Mouse (Mus musculus): ENCODE results near the gene Ccdc24. TPM values are rescaled to one million over a fixed set of nuclear protein-coding genes. Genes with fewer than 3 reads are reported as not detected.
A peak's percentile ranks its signal among the peaks of the same experiment; 100 is the strongest.

Ccdc24 gene
- polyA plus RNA-seq, 1 experiment, result 0.81 TPM

- TF ChIP-seq POLR2A (IDR thresholded peaks at IDR 0.05; ENCODE audit: control insufficient read depth, extremely low read depth, insufficient read depth, low read length, poor library complexity), result no peak
- TF ChIP-seq CTCF (IDR thresholded peaks at IDR 0.05; ENCODE audit: borderline replicate concordance, control insufficient read depth, extremely low read depth, insufficient read depth, low read length, poor library complexity), result no peak
- H3K4me1 ChIP-seq (replicated peaks; ENCODE audit: control insufficient read depth, insufficient read depth, low read length), result peaks cover 15% of the 10 kb centered on the region
- H3K4me3 ChIP-seq (ENCODE audit: control insufficient read depth, insufficient read depth, low read length), result peak overlapping the region; percentile 73
- H3K27me3 ChIP-seq (ENCODE audit: control insufficient read depth, insufficient read depth, low read length), result no peaks in the 10 kb centered on the region
- DNase-seq, result peak; percentile 29
- no peaks in the 10 kb centered on the region for H3K36me3 ChIP-seq (ENCODE audit: control insufficient read depth, insufficient read depth, low read length)
- WGBS, result under 1% methylated on average over 19 of the region's 19 CpGs
- 0 out of 2 replicates have a peak overlapping the region, but pooled peaks have one; percentile 2 for H3K27ac ChIP-seq (ENCODE audit: control insufficient read depth, insufficient read depth, low read length)
Observed at GRCm38 (mm10) chr4:117915489-117916105, 43.2 kb upstream of the Ccdc24 start.

GRCm38 (mm10) chr4:117914591-117915442 is 42.5 kb upstream of the Ccdc24 start, which contains the start of gene Ipo13:
Ipo13 (minus strand) TSS chr4:117914999.
- Histone ChIP-seq H3K4me3 (ENCODE audit: control insufficient read depth, insufficient read depth, low read length) (peak within 1 kb of the TSS; percentile 73), H3K4me1 (replicated peaks; ENCODE audit: control insufficient read depth, insufficient read depth, low read length) (peaks cover 15% of the 10 kb centered on the region), H3K27me3 (ENCODE audit: control insufficient read depth, insufficient read depth, low read length) (no peaks in the 10 kb centered on the region), H3K27ac (ENCODE audit: control insufficient read depth, insufficient read depth, low read length) (0 out of 2 replicates have a peak within 1 kb of the TSS, but pooled peaks have one; percentile 2), H3K36me3 (ENCODE audit: control insufficient read depth, insufficient read depth, low read length) (no peaks in the 10 kb centered on the region)
- DNase-seq, result peak; percentile 97
- whole genome bisulfite sequencing, result under 1% methylated on average over 61 of the region's 61 CpGs
- TF ChIP-seq POLR2A (IDR thresholded peaks at IDR 0.05; ENCODE audit: control insufficient read depth, extremely low read depth, insufficient read depth, low read length, poor library complexity) (peak; percentile 54), CTCF (IDR thresholded peaks at IDR 0.05; ENCODE audit: borderline replicate concordance, control insufficient read depth, extremely low read depth, insufficient read depth, low read length, poor library complexity) (no peak)

- no peak for TF ChIP-seq CTCF (IDR thresholded peaks at IDR 0.05; ENCODE audit: borderline replicate concordance, control insufficient read depth, extremely low read depth, insufficient read depth, low read length, poor library complexity)
- no peaks in the 10 kb centered on the region for H3K27me3 ChIP-seq (ENCODE audit: control insufficient read depth, insufficient read depth, low read length)
- H3K36me3 ChIP-seq (ENCODE audit: control insufficient read depth, insufficient read depth, low read length), result no peaks in the 10 kb centered on the region
- no peak for DNase-seq
- WGBS, result 26% methylated on average over 8 of the region's 8 CpGs
- peaks cover 15% of the 10 kb centered on the region for H3K4me1 ChIP-seq (replicated peaks; ENCODE audit: control insufficient read depth, insufficient read depth, low read length)
- H3K4me3 ChIP-seq (ENCODE audit: control insufficient read depth, insufficient read depth, low read length), result peak overlapping the region; percentile 73
- H3K27ac ChIP-seq (ENCODE audit: control insufficient read depth, insufficient read depth, low read length), result no peak overlapping the region
Observed at GRCm38 (mm10) chr4:117914031-117914430, 41.7 kb upstream of the Ccdc24 start.

GRCm38 (mm10) chr4:117913421-117913820 is 41.1 kb upstream of the Ccdc24 start:
- H3K4me3 ChIP-seq (ENCODE audit: control insufficient read depth, insufficient read depth, low read length), result no peak overlapping the region
- WGBS, result 89% methylated on average over 3 of the region's 3 CpGs
- peaks cover 15% of the 10 kb centered on the region for H3K4me1 ChIP-seq (replicated peaks; ENCODE audit: control insufficient read depth, insufficient read depth, low read length)
- no peaks in the 10 kb centered on the region for H3K27me3 ChIP-seq (ENCODE audit: control insufficient read depth, insufficient read depth, low read length)
- no peak overlapping the region for H3K27ac ChIP-seq (ENCODE audit: control insufficient read depth, insufficient read depth, low read length)
- H3K36me3 ChIP-seq (ENCODE audit: control insufficient read depth, insufficient read depth, low read length), result no peaks in the 10 kb centered on the region
- no peak for DNase-seq
- TF ChIP-seq CTCF (IDR thresholded peaks at IDR 0.05; ENCODE audit: borderline replicate concordance, control insufficient read depth, extremely low read depth, insufficient read depth, low read length, poor library complexity), result no peak
- no peak for TF ChIP-seq POLR2A (IDR thresholded peaks at IDR 0.05; ENCODE audit: control insufficient read depth, extremely low read depth, insufficient read depth, low read length, poor library complexity)

- H3K27me3 ChIP-seq (ENCODE audit: control insufficient read depth, insufficient read depth, low read length), result no peaks in the 10 kb centered on the region
- H3K36me3 ChIP-seq (ENCODE audit: control insufficient read depth, insufficient read depth, low read length), result no peaks in the 10 kb centered on the region
- no peak overlapping the region for H3K4me3 ChIP-seq (ENCODE audit: control insufficient read depth, insufficient read depth, low read length)
- DNase-seq, result no peak
- peaks cover 15% of the 10 kb centered on the region for H3K4me1 ChIP-seq (replicated peaks; ENCODE audit: control insufficient read depth, insufficient read depth, low read length)
- TF ChIP-seq CTCF (IDR thresholded peaks at IDR 0.05; ENCODE audit: borderline replicate concordance, control insufficient read depth, extremely low read depth, insufficient read depth, low read length, poor library complexity) (no peak), POLR2A (IDR thresholded peaks at IDR 0.05; ENCODE audit: control insufficient read depth, extremely low read depth, insufficient read depth, low read length, poor library complexity) (no peak)
- 90% methylated on average over 7 of the region's 7 CpGs for WGBS
- no peak overlapping the region for H3K27ac ChIP-seq (ENCODE audit: control insufficient read depth, insufficient read depth, low read length)
Observed at GRCm38 (mm10) chr4:117912685-117913273, 40.4 kb upstream of the Ccdc24 start.

GRCm38 (mm10) chr4:117912131-117912561 is 39.8 kb upstream of the Ccdc24 start:
- peaks cover 15% of the 10 kb centered on the region for H3K4me1 ChIP-seq (replicated peaks; ENCODE audit: control insufficient read depth, insufficient read depth, low read length)
- TF ChIP-seq CTCF (IDR thresholded peaks at IDR 0.05; ENCODE audit: borderline replicate concordance, control insufficient read depth, extremely low read depth, insufficient read depth, low read length, poor library complexity) (no peak), POLR2A (IDR thresholded peaks at IDR 0.05; ENCODE audit: control insufficient read depth, extremely low read depth, insufficient read depth, low read length, poor library complexity) (no peak)
- no peak overlapping the region for H3K27ac ChIP-seq (ENCODE audit: control insufficient read depth, insufficient read depth, low read length)
- 96% methylated on average over 13 of the region's 13 CpGs for WGBS
- H3K4me3 ChIP-seq (ENCODE audit: control insufficient read depth, insufficient read depth, low read length), result no peak overlapping the region
- no peaks in the 10 kb centered on the region for H3K27me3 ChIP-seq (ENCODE audit: control insufficient read depth, insufficient read depth, low read length)
- no peak for DNase-seq
- H3K36me3 ChIP-seq (ENCODE audit: control insufficient read depth, insufficient read depth, low read length), result no peaks in the 10 kb centered on the region; the same call in 1 of the 2 replicates

Measured in thymus, adult 2 months (tissue).